Mouse (Mus musculus) limb, embryonic 12.5 days (tissue): ENCODE measurements around the gene Dap. TPM values are rescaled to one million over a fixed set of nuclear protein-coding genes. Genes with fewer than 3 reads are reported as not detected.

ENCODE experiments used
- ATAC-seq: fragments of 200-750 bp; cut with Nextera tagmentation; 2 replicates; pipeline ENCODE4 v1.8.0; 2017; ENCODE audit warnings: low read depth, moderate TSS enrichment; ENCODE audit not compliant: insufficient number of reproducible peaks, insufficient read depth, low FRiP score, low TSS enrichment
- H3K27ac ChIP-seq: fragments of 300-500 bp; sonication (generic); 2 replicates; pipeline ENCODE4 v1.5.1; 2016; ENCODE audit warnings: mild to moderate bottlenecking, moderate library complexity
- H3K27me3 ChIP-seq: fragments of 300-500 bp; sonication (generic); 2 replicates; pipeline ENCODE4 v1.6.1; 2016; ENCODE audit warnings: mild to moderate bottlenecking, moderate library complexity
- H3K36me3 ChIP-seq: fragments of 300-500 bp; sonication (generic); 2 replicates; pipeline ENCODE4 v1.6.1; 2016; ENCODE audit warnings: mild to moderate bottlenecking, moderate library complexity
- H3K4me1 ChIP-seq: fragments of 300-500 bp; sonication (generic); replicated peaks from 2 replicates; pipeline ENCODE4 v1.6.1; 2016
- H3K4me2 ChIP-seq: fragments of 300-500 bp; sonication (generic); 2 replicates; pipeline ENCODE4 v1.6.1; 2016; ENCODE audit warnings: mild to moderate bottlenecking, moderate library complexity
- H3K4me3 ChIP-seq: fragments of 300-500 bp; sonication (generic); replicated peaks from 2 replicates; pipeline ENCODE4 v1.5.1; 2016; ENCODE audit warnings: mild to moderate bottlenecking
- H3K9ac ChIP-seq: fragments of 300-500 bp; sonication (generic); replicated peaks from 2 replicates; pipeline ENCODE4 v1.6.1; 2016; ENCODE audit warnings: mild to moderate bottlenecking, moderate library complexity
- H3K9me3 ChIP-seq: fragments of 300-500 bp; sonication (generic); 2 replicates; pipeline ENCODE4 v1.6.1; 2016; ENCODE audit warnings: mild to moderate bottlenecking, moderate library complexity
- WGBS: fragments of 180-500 bp; shearing (Covaris S2); methylation state at CpG from one replicate; pipeline ENCODE4 v1.1.7; 2016; 5-methylcytosine and 5-hydroxymethylcytosine counted together
- polyA plus RNA-seq: library from polyadenylated mRNA; unstranded; fragments of >200 nt; fragmentation: Nextera tagmentation; extraction: Ambion mirVana; gene quantifications from 2 replicates; pipeline ENCODE4 v1.2.1, GENCODE M21; 2016

The Dap gene
- polyA plus RNA-seq, 1 experiment from 2014 or later: 66.3 TPM

- Histone ChIP-seq H3K4me3 (no peak overlapping the region), H3K4me2 (no peak overlapping the region), H3K9me3 (peaks cover 6% of the 10 kb centered on the region; the same call in 1 of the 2 replicates), H3K27me3 (no peaks in the 10 kb centered on the region), H3K9ac (no peak overlapping the region), H3K4me1 (peaks cover 12% of the 10 kb centered on the region; the same call in 1 of the 2 replicates), H3K27ac (no peak overlapping the region), H3K36me3 (peaks cover 64% of the 10 kb centered on the region)
- no peak for ATAC-seq
- 57% methylated on average over 5 of the region's 5 CpGs for WGBS
Measured at GRCm38 (mm10) chr15:31237898-31238297, 13.8 kb downstream of the Dap start.

DNA sequence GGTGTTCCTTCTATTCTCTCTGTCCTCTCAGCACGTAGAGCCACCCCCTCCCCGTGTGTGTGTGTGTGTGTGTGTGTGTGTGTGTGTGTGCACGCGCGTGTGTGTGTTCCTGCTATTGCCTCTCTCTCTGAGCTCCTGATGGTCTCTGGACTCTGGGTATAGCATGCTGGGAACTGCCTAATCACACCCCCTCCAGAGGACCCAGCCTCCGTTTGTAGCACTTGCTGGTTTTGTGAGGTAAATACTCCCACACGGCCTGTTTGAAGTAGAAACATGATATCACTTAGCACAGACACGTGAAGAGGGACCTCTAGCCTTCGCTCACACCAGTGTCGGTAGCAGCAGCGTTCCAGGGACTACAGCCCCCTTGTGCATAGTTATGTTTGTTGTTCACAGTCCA is 14.5 kb downstream of the Dap start:
- no peak overlapping the region for H3K27ac ChIP-seq
- H3K27me3 ChIP-seq: no peaks in the 10 kb centered on the region
- H3K4me2 ChIP-seq: no peak overlapping the region
- 40% methylated on average over 11 of the region's 11 CpGs for WGBS
- no peak for ATAC-seq
- H3K9ac ChIP-seq: no peak overlapping the region
- H3K4me3 ChIP-seq: no peak overlapping the region
- peaks cover 12% of the 10 kb centered on the region; the same call in 1 of the 2 replicates for H3K4me1 ChIP-seq
- H3K36me3 ChIP-seq: peaks cover 60% of the 10 kb centered on the region
- peaks cover 6% of the 10 kb centered on the region; the same call in 1 of the 2 replicates for H3K9me3 ChIP-seq

DNA sequence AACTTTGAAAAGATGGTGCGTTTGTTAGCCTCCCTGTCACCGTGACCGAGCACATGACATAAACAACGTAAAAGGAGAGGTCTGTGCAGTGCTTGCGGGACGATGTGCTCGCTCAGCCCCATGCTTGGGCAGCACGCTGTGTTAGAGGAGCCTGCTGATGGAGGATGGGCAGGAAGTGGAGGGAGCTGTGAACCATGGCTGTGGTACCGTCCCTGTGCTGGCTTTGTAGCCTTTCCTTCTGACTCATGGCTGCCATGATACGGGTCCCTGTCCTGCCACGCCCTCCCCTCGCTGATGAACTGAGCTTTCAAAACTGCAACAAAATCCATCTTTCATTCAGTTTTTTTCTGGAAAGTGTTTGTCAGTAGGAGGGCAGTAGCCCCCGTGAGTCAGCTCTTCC is 15.6 kb downstream of the Dap start:
- H3K4me1 ChIP-seq: peaks cover 12% of the 10 kb centered on the region; the same call in 1 of the 2 replicates
- peaks cover 56% of the 10 kb centered on the region for H3K36me3 ChIP-seq
- ATAC-seq: no peak
- peaks cover 6% of the 10 kb centered on the region; the same call in 1 of the 2 replicates for H3K9me3 ChIP-seq
- WGBS: 84% methylated on average over 13 of the region's 13 CpGs
- no peaks in the 10 kb centered on the region for H3K27me3 ChIP-seq
- no peak overlapping the region for H3K4me3 ChIP-seq
- no peak overlapping the region for H3K27ac ChIP-seq
- H3K9ac ChIP-seq: no peak overlapping the region
- no peak overlapping the region for H3K4me2 ChIP-seq

GRCm38 (mm10) chr15:31240181-31240580 is 16.1 kb downstream of the Dap start:
- ATAC-seq: no peak
- Histone ChIP-seq H3K27me3 (no peaks in the 10 kb centered on the region), H3K9me3 (peaks cover 6% of the 10 kb centered on the region; the same call in 1 of the 2 replicates), H3K9ac (no peak overlapping the region), H3K4me1 (peaks cover 12% of the 10 kb centered on the region; the same call in 1 of the 2 replicates), H3K36me3 (peaks cover 56% of the 10 kb centered on the region), H3K4me2 (no peak overlapping the region), H3K4me3 (no peak overlapping the region), H3K27ac (no peak overlapping the region)
- 93% methylated on average over 4 of the region's 4 CpGs for WGBS

DNA sequence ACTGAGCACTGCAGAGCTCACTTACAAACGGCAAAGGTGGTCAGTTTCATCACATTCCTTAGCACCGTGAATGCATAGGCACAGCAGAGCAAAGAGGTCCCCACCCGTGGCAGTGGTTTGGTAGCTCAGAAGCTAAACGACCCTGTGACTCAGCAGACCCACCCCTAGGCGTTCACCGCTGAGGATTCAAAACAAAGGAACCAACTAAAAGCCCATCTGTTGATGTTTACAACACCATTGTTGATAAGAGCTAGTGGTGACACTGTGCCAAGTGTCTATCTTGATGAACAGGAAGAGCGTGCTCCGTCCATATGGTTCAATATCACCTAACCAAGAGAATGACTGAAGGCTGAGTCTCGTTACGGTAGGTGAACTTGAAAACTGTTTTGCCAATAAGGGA is 19.1 kb downstream of the Dap start:
- no peak overlapping the region for H3K27ac ChIP-seq
- no peak overlapping the region for H3K4me3 ChIP-seq
- no peak overlapping the region for H3K9ac ChIP-seq
- H3K4me2 ChIP-seq: no peak overlapping the region
- H3K27me3 ChIP-seq: no peaks in the 10 kb centered on the region
- ATAC-seq: no peak
- WGBS: 79% methylated on average over 10 of the region's 10 CpGs
- peaks cover 35% of the 10 kb centered on the region for H3K36me3 ChIP-seq
- H3K9me3 ChIP-seq: peaks cover 6% of the 10 kb centered on the region; the same call in 1 of the 2 replicates
- H3K4me1 ChIP-seq: peaks cover 22% of the 10 kb centered on the region

GRCm38 (mm10) chr15:31244696-31245445 is 20.8 kb downstream of the Dap start:
- H3K27me3 ChIP-seq: no peaks in the 10 kb centered on the region
- ATAC-seq: no peak
- 88% methylated on average over 17 of the region's 17 CpGs for WGBS
- no peak overlapping the region for H3K27ac ChIP-seq
- H3K9me3 ChIP-seq: peaks cover 6% of the 10 kb centered on the region; the same call in 1 of the 2 replicates
- H3K4me1 ChIP-seq: peaks cover 31% of the 10 kb centered on the region
- H3K9ac ChIP-seq: no peak overlapping the region
- H3K36me3 ChIP-seq: peaks cover 23% of the 10 kb centered on the region
- no peak overlapping the region for H3K4me3 ChIP-seq
- H3K4me2 ChIP-seq: no peak overlapping the region

GRCm38 (mm10) chr15:31245934-31246333 is 21.8 kb downstream of the Dap start:
- WGBS: 74% methylated on average over 9 of the region's 9 CpGs
- Histone ChIP-seq H3K27me3 (no peaks in the 10 kb centered on the region), H3K4me3 (no peak overlapping the region), H3K9me3 (peaks cover 6% of the 10 kb centered on the region; the same call in 1 of the 2 replicates), H3K4me2 (no peak overlapping the region), H3K27ac (no peak overlapping the region), H3K36me3 (peaks cover 13% of the 10 kb centered on the region), H3K9ac (no peak overlapping the region), H3K4me1 (peaks cover 42% of the 10 kb centered on the region)
- no peak for ATAC-seq

DNA sequence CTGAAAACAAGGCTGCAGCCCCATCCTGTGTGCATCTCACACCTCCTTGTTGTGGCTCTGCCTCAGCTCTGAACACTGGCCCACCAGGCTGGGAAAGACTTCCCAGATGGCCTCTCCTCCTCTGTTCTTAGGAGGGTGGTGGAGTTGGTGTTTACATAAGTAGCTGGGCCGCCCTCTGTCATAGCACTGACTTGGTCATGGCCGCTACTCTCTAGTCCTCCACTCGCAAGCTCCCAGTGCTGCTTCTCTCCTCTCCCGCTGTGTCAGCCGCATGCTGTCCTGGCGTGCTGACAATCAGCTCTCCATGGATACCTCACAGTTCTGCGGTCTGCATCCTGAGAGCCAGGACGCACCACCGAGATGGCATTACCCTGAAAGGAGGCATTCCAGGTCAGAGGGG is 22.9 kb downstream of the Dap start:
- Histone ChIP-seq H3K36me3 (peaks cover 3% of the 10 kb centered on the region), H3K4me1 (peaks cover 46% of the 10 kb centered on the region), H3K27me3 (no peaks in the 10 kb centered on the region), H3K4me2 (no peak overlapping the region), H3K9me3 (peaks cover under 1% of the 10 kb centered on the region; the same call in 1 of the 2 replicates), H3K9ac (no peak overlapping the region), H3K27ac (no peak overlapping the region), H3K4me3 (no peak overlapping the region)
- no peak for ATAC-seq
- 67% methylated on average over 9 of the region's 9 CpGs for WGBS

DNA sequence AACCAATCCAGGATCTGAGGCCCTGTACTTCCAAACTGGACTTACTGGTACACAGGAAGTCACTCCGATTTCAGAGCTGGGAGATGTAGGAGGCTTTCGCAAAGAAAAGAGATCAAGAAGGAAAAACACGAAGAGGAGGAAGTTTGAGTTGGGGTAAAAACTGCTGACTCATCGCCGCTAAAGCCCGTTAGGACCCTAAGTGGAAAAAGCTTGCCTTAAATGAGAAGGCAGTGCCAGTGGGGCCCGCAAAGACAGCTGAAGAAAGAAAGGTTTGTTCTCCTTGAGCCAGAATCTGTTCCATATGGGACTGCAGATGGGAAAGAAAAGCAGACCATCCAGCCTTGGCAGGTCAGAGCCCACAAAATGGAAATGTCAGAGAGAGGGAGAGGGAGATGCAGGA is 24.8 kb downstream of the Dap start:
- Histone ChIP-seq H3K9ac (no peak overlapping the region), H3K36me3 (no peaks in the 10 kb centered on the region; the same call in 1 of the 2 replicates), H3K4me2 (no peak overlapping the region), H3K27me3 (no peaks in the 10 kb centered on the region), H3K4me3 (no peak overlapping the region), H3K27ac (peak overlapping the region; percentile 75), H3K9me3 (no peaks in the 10 kb centered on the region), H3K4me1 (peaks cover 46% of the 10 kb centered on the region)
- ATAC-seq: no peak
- 51% methylated on average over 7 of the region's 7 CpGs for WGBS

GRCm38 (mm10) chr15:31250027-31250426 is 25.9 kb downstream of the Dap start:
- Histone ChIP-seq H3K9me3 (no peaks in the 10 kb centered on the region), H3K4me1 (peaks cover 46% of the 10 kb centered on the region), H3K36me3 (no peaks in the 10 kb centered on the region), H3K9ac (no peak overlapping the region), H3K4me3 (no peak overlapping the region), H3K27me3 (no peaks in the 10 kb centered on the region), H3K27ac (no peak overlapping the region; the same call in 1 of the 2 replicates), H3K4me2 (no peak overlapping the region)
- ATAC-seq: no peak
- WGBS: 77% methylated on average over 2 of the region's 2 CpGs

- Histone ChIP-seq H3K4me2 (no peak overlapping the region), H3K9me3 (no peaks in the 10 kb centered on the region), H3K9ac (no peak overlapping the region), H3K27ac (no peak overlapping the region), H3K27me3 (no peaks in the 10 kb centered on the region), H3K4me3 (no peak overlapping the region), H3K4me1 (peaks cover 46% of the 10 kb centered on the region), H3K36me3 (no peaks in the 10 kb centered on the region)
- no peak for ATAC-seq
- 64% methylated on average over 3 of the region's 3 CpGs for WGBS
Measured at GRCm38 (mm10) chr15:31250676-31251075, 26.6 kb downstream of the Dap start.
